11 mouse cellular contexts compared by ENCODE assay signal in genomic region chr1:87936516-87936915, GRCm38 (mm10).
DNase-seq lines count a peak whose midpoint lies in the region; ATAC-seq lines count a peak whose summit lies in the region.
"Had no signal": no experiment of that assay in that cellular context is flagged by ENCODE, and none has a peak within 500 bp of the region (broad histone marks: within the 10 kb centered on the region; RNA-seq: fewer than 3 reads in every experiment).

No protein-coding gene starts in this region.

- peak; percentile 38; the same call in 1 of the 2 replicates for ATAC-seq in lung, embryonic 16.5 days (ENCODE audit: low read depth)
- ATAC-seq in megakaryocyte progenitor cell, adult 5-6 weeks (replicated peaks; ENCODE audit: poor library complexity) = peak; percentile 71

- H3K4me1 ChIP-seq in lung, embryonic 16.5 days (replicated peaks; ENCODE audit: control insufficient read depth, insufficient read depth, low read length) = no peaks in the 10 kb centered on the region
- H3K4me1 ChIP-seq: hindbrain, embryonic 15.5 days had no signal

- DNase-seq in embryo, embryonic 10 days (ENCODE audit: low spot score) = peak; percentile 29
- DNase-seq in embryo, embryonic 9.5 days (ENCODE audit: extremely low spot score) = no peak
- DNase-seq in lung, postnatal 25 days (ENCODE audit: low spot score) = no peak
- peak; percentile 47 for DNase-seq in ZHBTc4 (ENCODE audit: low read depth, low spot score)
- no peak for DNase-seq in adrenal gland, adult 2 months
- no peak for DNase-seq in right cerebral cortex, postnatal 14 days
- DNase-seq: cerebellum, adult 9-10 months; gastrocnemius, postnatal 10 days had no signal

- peaks cover 29% of the 10 kb centered on the region for H3K36me3 ChIP-seq in lung, embryonic 16.5 days (ENCODE audit: control insufficient read depth, insufficient read depth, low read length)

- 24% methylated on average over 2 of the region's 2 CpGs for WGBS in lung, embryonic 16.5 days

- no peak overlapping the region for H3K27ac ChIP-seq in lung, embryonic 16.5 days (ENCODE audit: low read length)
- H3K27ac ChIP-seq: hindbrain, embryonic 15.5 days had no signal

- no peak overlapping the region for H3K4me3 ChIP-seq in lung, embryonic 16.5 days (ENCODE audit: low read length)
- H3K4me3 ChIP-seq: hindbrain, embryonic 15.5 days had no signal

- H3K9ac ChIP-seq in lung, embryonic 16.5 days (ENCODE audit: low read length) = no peak overlapping the region
- H3K9ac ChIP-seq: hindbrain, embryonic 15.5 days had no signal

- H3K9me3 ChIP-seq in lung, embryonic 16.5 days (ENCODE audit: control insufficient read depth, low read length) = no peaks in the 10 kb centered on the region
- H3K9me3 ChIP-seq: hindbrain, embryonic 15.5 days had no signal

- H3K4me2 ChIP-seq in lung, embryonic 16.5 days (ENCODE audit: low read depth, low read length) = no peak overlapping the region
- H3K4me2 ChIP-seq: hindbrain, embryonic 15.5 days had no signal

- H3K27me3 ChIP-seq in lung, embryonic 16.5 days (ENCODE audit: control insufficient read depth, insufficient read depth, low read depth, low read length) = no peaks in the 10 kb centered on the region
- H3K27me3 ChIP-seq: hindbrain, embryonic 15.5 days had no signal

Comparison
In these comparisons a context has a peak if more than half of its experiments do, and no peak if none do; other contexts are left out.
1. DNase-seq: peak in embryo, embryonic 10 days (single experiment) and ZHBTc4 (single experiment); none in embryo, embryonic 9.5 days (single experiment), lung, postnatal 25 days (single experiment), adrenal gland, adult 2 months (single experiment) and right cerebral cortex, postnatal 14 days (single experiment).